Mouse (Mus musculus) neural tube, embryonic 12.5 days (tissue): ENCODE measurements around the gene Rgs12. TPM values are rescaled to one million over a fixed set of nuclear protein-coding genes. Genes with fewer than 3 reads are reported as not detected.

Source experiments
- ATAC-seq: fragments of 200-750 bp; cut with Nextera tagmentation; 2 replicates; pipeline ENCODE4 v1.8.0; 2017; ENCODE audit warnings: low read depth, mild to moderate bottlenecking, moderate TSS enrichment, moderate library complexity; ENCODE audit not compliant: low FRiP score
- H3K27ac ChIP-seq: fragments of 300-500 bp; sonication (generic); 2 replicates; pipeline ENCODE4 v1.5.1; 2016
- H3K27me3 ChIP-seq: fragments of 300-500 bp; sonication (generic); replicated peaks from 2 replicates; pipeline ENCODE4 v1.6.1; 2016; ENCODE audit warnings: mild to moderate bottlenecking
- H3K36me3 ChIP-seq: fragments of 300-500 bp; sonication (generic); 2 replicates; pipeline ENCODE4 v1.6.1; 2016; ENCODE audit warnings: mild to moderate bottlenecking
- H3K4me1 ChIP-seq: fragments of 300-500 bp; sonication (generic); 2 replicates; pipeline ENCODE4 v1.6.1; 2016
- H3K4me2 ChIP-seq: fragments of 300-500 bp; sonication (generic); replicated peaks from 2 replicates; pipeline ENCODE4 v1.6.1; 2016; ENCODE audit warnings: mild to moderate bottlenecking
- H3K4me3 ChIP-seq: fragments of 300-500 bp; sonication (generic); 2 replicates; pipeline ENCODE4 v1.5.1; 2016
- H3K9ac ChIP-seq: fragments of 300-500 bp; sonication (generic); 2 replicates; pipeline ENCODE4 v1.6.1; 2016; ENCODE audit warnings: mild to moderate bottlenecking
- H3K9me3 ChIP-seq: fragments of 300-500 bp; sonication (generic); 2 replicates; pipeline ENCODE4 v1.6.1; 2016; ENCODE audit warnings: mild to moderate bottlenecking
- WGBS: fragments of 180-500 bp; shearing (Covaris S2); methylation state at CpG from one replicate; pipeline ENCODE4 v1.1.7; 2016; 5-methylcytosine and 5-hydroxymethylcytosine counted together
- polyA plus RNA-seq: library from polyadenylated mRNA; unstranded; fragments of >200 nt; fragmentation: Nextera tagmentation; extraction: Ambion mirVana; gene quantifications from 2 replicates; pipeline ENCODE4 v1.2.1, GENCODE M21; 2016

The Rgs12 gene
- polyA plus RNA-seq, 1 experiment from 2014 or later, result 58.0 TPM

GRCm38 (mm10) chr5:34915801-34916200 lies 33.4 kb upstream of the Rgs12 start:
- no peak; the same call in 1 of the 2 replicates for ATAC-seq
- no peak overlapping the region for H3K4me3 ChIP-seq
- no peak overlapping the region for H3K27ac ChIP-seq
- H3K4me1 ChIP-seq, result peaks cover 9% of the 10 kb centered on the region
- H3K4me2 ChIP-seq, result no peak overlapping the region
- H3K9me3 ChIP-seq, result no peaks in the 10 kb centered on the region
- no peak overlapping the region for H3K9ac ChIP-seq
- 18% methylated on average over 1 of the region's 1 CpGs for WGBS
- no peaks in the 10 kb centered on the region for H3K27me3 ChIP-seq
- peaks cover 12% of the 10 kb centered on the region; the same call in 1 of the 2 replicates for H3K36me3 ChIP-seq

- H3K27me3 ChIP-seq, result no peaks in the 10 kb centered on the region
- 0 out of 2 replicates have a peak, but pooled peaks have one; percentile 5 for ATAC-seq
- no peak overlapping the region for H3K4me3 ChIP-seq
- no peak overlapping the region for H3K4me2 ChIP-seq
- H3K9me3 ChIP-seq, result no peaks in the 10 kb centered on the region
- no peak overlapping the region for H3K27ac ChIP-seq
- peaks cover 9% of the 10 kb centered on the region for H3K4me1 ChIP-seq
- no peak overlapping the region for H3K9ac ChIP-seq
- 60% methylated on average over 10 of the region's 10 CpGs for WGBS
- H3K36me3 ChIP-seq, result 0 out of 2 replicates have a peak, but pooled peaks cover 4% of the 10 kb centered on the region
Measured at GRCm38 (mm10) chr5:34917234-34917655, 32.0 kb upstream of the Rgs12 start.

- H3K27me3 ChIP-seq, result no peaks in the 10 kb centered on the region
- no peaks in the 10 kb centered on the region for H3K9me3 ChIP-seq
- H3K4me1 ChIP-seq, result peaks cover 18% of the 10 kb centered on the region
- H3K9ac ChIP-seq, result no peak overlapping the region
- H3K4me2 ChIP-seq, result no peak overlapping the region
- H3K36me3 ChIP-seq, result peaks cover 8% of the 10 kb centered on the region
- no peak overlapping the region for H3K27ac ChIP-seq
- WGBS, result 88% methylated on average over 3 of the region's 3 CpGs
- H3K4me3 ChIP-seq, result no peak overlapping the region
- ATAC-seq, result no peak
Measured at GRCm38 (mm10) chr5:34918785-34919184, 30.5 kb upstream of the Rgs12 start.

GRCm38 (mm10) chr5:34922531-34922930 lies 26.7 kb upstream of the Rgs12 start:
- peaks cover 9% of the 10 kb centered on the region for H3K4me1 ChIP-seq
- 18% methylated on average over 6 of the region's 6 CpGs for WGBS
- H3K27me3 ChIP-seq, result no peaks in the 10 kb centered on the region
- no peaks in the 10 kb centered on the region for H3K9me3 ChIP-seq
- H3K4me2 ChIP-seq, result no peak overlapping the region
- H3K27ac ChIP-seq, result no peak overlapping the region
- no peak overlapping the region for H3K4me3 ChIP-seq
- peaks cover 20% of the 10 kb centered on the region for H3K36me3 ChIP-seq
- 0 out of 2 replicates have a peak, but pooled peaks have one; percentile 41 for ATAC-seq
- no peak overlapping the region for H3K9ac ChIP-seq

GRCm38 (mm10) chr5:34923920-34924319 lies 25.3 kb upstream of the Rgs12 start:
- no peak for ATAC-seq
- no peak overlapping the region for H3K4me2 ChIP-seq
- H3K4me3 ChIP-seq, result no peak overlapping the region
- peaks cover 20% of the 10 kb centered on the region for H3K36me3 ChIP-seq
- H3K27me3 ChIP-seq, result no peaks in the 10 kb centered on the region
- no peak overlapping the region for H3K27ac ChIP-seq
- WGBS, result 93% methylated on average over 4 of the region's 4 CpGs
- H3K9ac ChIP-seq, result no peak overlapping the region
- peaks cover 8% of the 10 kb centered on the region; the same call in 1 of the 2 replicates for H3K4me1 ChIP-seq
- H3K9me3 ChIP-seq, result no peaks in the 10 kb centered on the region

GRCm38 (mm10) chr5:34924519-34924918 lies 24.7 kb upstream of the Rgs12 start:
- Histone ChIP-seq H3K36me3 (peaks cover 20% of the 10 kb centered on the region), H3K4me2 (no peak overlapping the region), H3K9me3 (no peaks in the 10 kb centered on the region), H3K9ac (no peak overlapping the region), H3K4me3 (no peak overlapping the region), H3K27ac (no peak overlapping the region), H3K4me1 (peaks cover 8% of the 10 kb centered on the region; the same call in 1 of the 2 replicates), H3K27me3 (no peaks in the 10 kb centered on the region)
- 87% methylated on average over 7 of the region's 7 CpGs for WGBS
- ATAC-seq, result no peak

- H3K27me3 ChIP-seq, result no peaks in the 10 kb centered on the region
- no peak for ATAC-seq
- no peak overlapping the region for H3K9ac ChIP-seq
- no peaks in the 10 kb centered on the region for H3K9me3 ChIP-seq
- peaks cover 20% of the 10 kb centered on the region for H3K36me3 ChIP-seq
- 94% methylated on average over 4 of the region's 4 CpGs for WGBS
- no peak overlapping the region for H3K4me3 ChIP-seq
- no peak overlapping the region for H3K4me2 ChIP-seq
- peaks cover 17% of the 10 kb centered on the region for H3K4me1 ChIP-seq
- no peak overlapping the region for H3K27ac ChIP-seq
Measured at GRCm38 (mm10) chr5:34927648-34928047, 21.6 kb upstream of the Rgs12 start.

GRCm38 (mm10) chr5:34930151-34930975 lies 18.9 kb upstream of the Rgs12 start:
- H3K27ac ChIP-seq, result no peak overlapping the region

GRCm38 (mm10) chr5:34931091-34931490 lies 18.2 kb upstream of the Rgs12 start:
- no peak for ATAC-seq
- 58% methylated on average over 2 of the region's 2 CpGs for WGBS
- no peaks in the 10 kb centered on the region for H3K36me3 ChIP-seq
- H3K27me3 ChIP-seq, result no peaks in the 10 kb centered on the region
- no peak overlapping the region for H3K9ac ChIP-seq
- H3K4me3 ChIP-seq, result no peak overlapping the region
- H3K4me1 ChIP-seq, result peaks cover 12% of the 10 kb centered on the region
- no peak overlapping the region for H3K4me2 ChIP-seq
- no peak overlapping the region for H3K27ac ChIP-seq
- no peaks in the 10 kb centered on the region for H3K9me3 ChIP-seq

More at GRCm38 (mm10) chr5:34930151-34930975, 18.9 kb upstream of the Rgs12 start:
- H3K36me3 ChIP-seq, result no peaks in the 10 kb centered on the region; the same call in 1 of the 2 replicates
- no peaks in the 10 kb centered on the region for H3K27me3 ChIP-seq
- ATAC-seq, result no peak
- no peak overlapping the region for H3K4me2 ChIP-seq
- H3K9ac ChIP-seq, result no peak overlapping the region
- no peak overlapping the region for H3K4me3 ChIP-seq
- H3K4me1 ChIP-seq, result peaks cover 12% of the 10 kb centered on the region
- 72% methylated on average over 9 of the region's 9 CpGs for WGBS
- H3K9me3 ChIP-seq, result no peaks in the 10 kb centered on the region

GRCm38 (mm10) chr5:34931516-34932457 lies 17.5 kb upstream of the Rgs12 start:
- no peak overlapping the region for H3K4me3 ChIP-seq
- H3K27ac ChIP-seq, result no peak overlapping the region
- no peak for ATAC-seq
- H3K36me3 ChIP-seq, result no peaks in the 10 kb centered on the region
- peaks cover 12% of the 10 kb centered on the region for H3K4me1 ChIP-seq
- no peaks in the 10 kb centered on the region for H3K27me3 ChIP-seq
- H3K4me2 ChIP-seq, result no peak overlapping the region
- WGBS, result 56% methylated on average over 11 of the region's 11 CpGs
- H3K9ac ChIP-seq, result no peak overlapping the region
- H3K9me3 ChIP-seq, result no peaks in the 10 kb centered on the region

GRCm38 (mm10) chr5:34932458-34932806 lies 16.8 kb upstream of the Rgs12 start:
- Histone ChIP-seq H3K36me3 (no peaks in the 10 kb centered on the region), H3K9me3 (no peaks in the 10 kb centered on the region), H3K27ac (no peak overlapping the region), H3K4me3 (no peak overlapping the region), H3K4me2 (no peak overlapping the region), H3K9ac (no peak overlapping the region), H3K4me1 (peaks cover 12% of the 10 kb centered on the region), H3K27me3 (no peaks in the 10 kb centered on the region)
- no peak for ATAC-seq
- 40% methylated on average over 4 of the region's 4 CpGs for WGBS

- Histone ChIP-seq H3K9me3 (no peaks in the 10 kb centered on the region), H3K36me3 (no peaks in the 10 kb centered on the region), H3K4me3 (no peak overlapping the region), H3K4me1 (peaks cover 12% of the 10 kb centered on the region), H3K4me2 (no peak overlapping the region), H3K27ac (no peak overlapping the region), H3K9ac (no peak overlapping the region), H3K27me3 (no peaks in the 10 kb centered on the region)
- ATAC-seq, result no peak
- WGBS, result 91% methylated on average over 1 of the region's 1 CpGs
Measured at GRCm38 (mm10) chr5:34933461-34933860, 15.8 kb upstream of the Rgs12 start.
